Mouse (Mus musculus) MEL (cell line): ENCODE results near the gene Cnn2. TPM values are rescaled to one million over a fixed set of nuclear protein-coding genes. Genes with fewer than 3 reads are reported as not detected.

ENCODE experiments used
- DNase-seq: peaks from one replicate; pipeline ENCODE4 v3.0.0; 2011; ENCODE audit warnings: low read depth, low spot score
- H3K27ac ChIP-seq: 2 replicates; pipeline ENCODE4 v1.5.1; 2012; ENCODE audit warnings: low read depth, mild to moderate bottlenecking, control low read depth, low read length, moderate library complexity; ENCODE audit not compliant: control insufficient read depth
- H3K27me3 ChIP-seq, 2 experiments: fragments of 150-350 bp in 1 of 2; sonication (generic) in 1 of 2; 2 replicates each; pipeline ENCODE4 v1.6.1; 2012; ENCODE audit warnings: low read length in 2 of 2, mild to moderate bottlenecking in 2 of 2, improper control_type of control experiment in 1 of 2, moderate library complexity in 1 of 2; ENCODE audit not compliant: insufficient read depth in 2 of 2, control insufficient read depth in 1 of 2
- H3K36me3 ChIP-seq, 2 experiments: 2 replicates each; pipeline ENCODE4 v1.6.1; 2012 to 2014; ENCODE audit warnings: low read length in 2 of 2, improper control_type of control experiment in 1 of 2, inconsistent platforms in 1 of 2, mild to moderate bottlenecking in 1 of 2; ENCODE audit not compliant: insufficient read depth in 2 of 2, control insufficient read depth in 1 of 2
- H3K4me1 ChIP-seq, 2 experiments: fragments of 150-350 bp in 1 of 2; sonication (generic) in 1 of 2; 2 replicates each; pipeline ENCODE4 v1.6.1; 2012; ENCODE audit warnings: low read length in 2 of 2, improper control_type of control experiment in 1 of 2, mild to moderate bottlenecking in 1 of 2; ENCODE audit not compliant: insufficient read depth in 2 of 2, control insufficient read depth in 1 of 2
- H3K4me3 ChIP-seq, 2 experiments: fragments of 150-350 bp in 1 of 2; sonication (generic) in 1 of 2; 2 replicates each; pipeline ENCODE4 v1.5.1; 2012; ENCODE audit warnings: low read depth in 2 of 2, low read length in 2 of 2, mild to moderate bottlenecking in 2 of 2, moderate library complexity in 2 of 2, control low read depth in 1 of 2, improper control_type of control experiment in 1 of 2; ENCODE audit not compliant: control insufficient read depth in 1 of 2, insufficient read depth in 1 of 2
- H3K79me2 ChIP-seq: 2 replicates; pipeline ENCODE4 v1.6.1; 2012; ENCODE audit warnings: mild to moderate bottlenecking, low read length, moderate library complexity; ENCODE audit not compliant: control insufficient read depth, poor library complexity, insufficient read depth
- H3K9ac ChIP-seq: 2 replicates; pipeline ENCODE4 v1.6.1; 2012; ENCODE audit warnings: low read depth, mild to moderate bottlenecking, control low read depth, low read length, moderate library complexity; ENCODE audit not compliant: control insufficient read depth, poor library complexity, severe bottlenecking
- H3K9me3 ChIP-seq: fragments of 150-350 bp; sonication (generic); replicated peaks from 2 replicates; pipeline ENCODE4 v1.6.1; 2012; ENCODE audit warnings: mild to moderate bottlenecking, low read length, improper control_type of control experiment, moderate library complexity; ENCODE audit not compliant: insufficient read depth
- CTCF ChIP-seq, 3 experiments: IDR thresholded peaks in 2 of 3; conservative IDR thresholded peaks in 1 of 3; 2 replicates each; pipeline ENCODE4 v1.5.1; 2011 to 2012; ENCODE audit warnings: low read length in 3 of 3, low read depth in 2 of 3, mild to moderate bottlenecking in 2 of 3, improper control_type of control experiment in 1 of 3, inconsistent platforms in 1 of 3, mixed read lengths in 1 of 3, moderate library complexity in 1 of 3; ENCODE audit not compliant: control insufficient read depth in 1 of 3, insufficient read depth in 1 of 3, poor library complexity in 1 of 3, severe bottlenecking in 1 of 3
- E2F4 ChIP-seq: IDR thresholded peaks from 2 replicates; pipeline ENCODE4 v1.6.1; 2011; ENCODE audit warnings: low read depth, low read length, improper control_type of control experiment, borderline replicate concordance
- EP300 ChIP-seq, 2 experiments: IDR thresholded peaks; 2 replicates each; pipeline ENCODE4 v1.6.1; 2011; ENCODE audit warnings: improper control_type of control experiment in 2 of 2, low read length in 2 of 2, low read depth in 1 of 2, mild to moderate bottlenecking in 1 of 2
- GATA1 ChIP-seq: IDR thresholded peaks from 2 replicates; pipeline ENCODE4 v1.6.1; 2011; ENCODE audit warnings: low read depth, low read length, improper control_type of control experiment
- JUND ChIP-seq: IDR thresholded peaks from 2 replicates; pipeline ENCODE4 v1.6.1; 2011; ENCODE audit warnings: low read depth, mild to moderate bottlenecking, improper control_type of control experiment, low read length
- MAFK ChIP-seq: IDR thresholded peaks from 2 replicates; pipeline ENCODE4 v1.6.1; 2011; ENCODE audit warnings: low read depth, mild to moderate bottlenecking, low read length, improper control_type of control experiment, borderline replicate concordance
- MAZ ChIP-seq: IDR thresholded peaks from 2 replicates; pipeline ENCODE4 v1.6.1; 2012; ENCODE audit warnings: low read depth, mild to moderate bottlenecking, inconsistent platforms, low read length, improper control_type of control experiment
- MEF2A ChIP-seq: IDR thresholded peaks from 2 replicates; pipeline ENCODE4 v1.6.1; 2014; ENCODE audit warnings: low read depth, mild to moderate bottlenecking, inconsistent platforms, low read length, improper control_type of control experiment; ENCODE audit not compliant: poor library complexity, insufficient replicate concordance, severe bottlenecking; ENCODE audit errors: extremely low read depth
- MYB ChIP-seq: IDR thresholded peaks from 2 replicates; pipeline ENCODE4 v1.6.1; 2011; ENCODE audit warnings: mild to moderate bottlenecking, low read depth, low read length, improper control_type of control experiment
- NELFE ChIP-seq: IDR thresholded peaks from 2 replicates; pipeline ENCODE4 v1.6.1; 2011; ENCODE audit warnings: low read depth, low read length, improper control_type of control experiment
- NRF1 ChIP-seq: IDR thresholded peaks from 2 replicates; pipeline ENCODE4 v1.6.1; 2014; ENCODE audit warnings: low read depth, mild to moderate bottlenecking, inconsistent platforms, low read length, improper control_type of control experiment, moderate library complexity; ENCODE audit not compliant: poor library complexity, insufficient read depth, severe bottlenecking
- POLR2A ChIP-seq, 2 experiments: IDR thresholded peaks; 2 replicates each; pipeline ENCODE4 v1.6.1; 2011 to 2012; ENCODE audit warnings: low read length in 2 of 2, mild to moderate bottlenecking in 2 of 2, control low read depth in 1 of 2, improper control_type of control experiment in 1 of 2, low read depth in 1 of 2, moderate library complexity in 1 of 2; ENCODE audit not compliant: control insufficient read depth in 1 of 2, insufficient read depth in 1 of 2, poor library complexity in 1 of 2
- POLR2AphosphoS2 ChIP-seq: IDR thresholded peaks from 2 replicates; pipeline ENCODE4 v1.6.1; 2011; ENCODE audit warnings: low read length, improper control_type of control experiment
- RAD21 ChIP-seq: IDR thresholded peaks from 2 replicates; pipeline ENCODE4 v1.6.1; 2011; ENCODE audit warnings: mild to moderate bottlenecking, low read depth, low read length, improper control_type of control experiment
- SMC3 ChIP-seq: IDR thresholded peaks from 2 replicates; pipeline ENCODE4 v1.6.1; 2011; ENCODE audit warnings: low read depth, low read length, improper control_type of control experiment
- TBP ChIP-seq: IDR thresholded peaks from 2 replicates; pipeline ENCODE4 v1.8.0; 2011; ENCODE audit warnings: low read depth, low read length, improper control_type of control experiment
- UBTF ChIP-seq: IDR thresholded peaks from 2 replicates; pipeline ENCODE4 v1.6.1; 2012; ENCODE audit warnings: low read depth, mild to moderate bottlenecking, inconsistent platforms, low read length, improper control_type of control experiment, moderate library complexity, borderline replicate concordance; ENCODE audit not compliant: insufficient read depth
- USF2 ChIP-seq, 2 experiments: IDR thresholded peaks; 2 replicates each; pipeline ENCODE4 v1.6.1; 2011 to 2012; ENCODE audit warnings: improper control_type of control experiment in 2 of 2, low read length in 2 of 2, borderline replicate concordance in 1 of 2, inconsistent platforms in 1 of 2, low read depth in 1 of 2, mild to moderate bottlenecking in 1 of 2; ENCODE audit not compliant: insufficient read depth in 1 of 2
- ZC3H11A ChIP-seq: IDR thresholded peaks from 2 replicates; pipeline ENCODE4 v1.6.1; 2012; ENCODE audit warnings: low read depth, mild to moderate bottlenecking, inconsistent platforms, low read length, improper control_type of control experiment
- polyA plus RNA-seq, 2 experiments: library from polyadenylated mRNA; stranded (reverse) in 1 of 2; unstranded in 1 of 2; fragments of >175 nt in 1 of 2; fragments of >200 nt in 1 of 2; gene quantifications; 2 replicates each; pipeline versions ENCODE4 v1.2.1 to v1.2.4; 2012; ENCODE audit warnings: low replicate concordance in 2 of 2, low read depth in 1 of 2; ENCODE audit not compliant: insufficient read length in 2 of 2, insufficient read depth in 1 of 2, missing spikeins in 1 of 2
- total RNA-seq: library from RNA; depleted of rRNA; stranded (reverse); fragments of 300-350 nt; gene quantifications from 2 replicates; pipeline ENCODE4 v1.2.3, GENCODE M21; 2012

Cnn2 gene
- total and polyA plus RNA-seq, 3 experiments, result 8.7 to 25.3 TPM; not detected in 1

DNA sequence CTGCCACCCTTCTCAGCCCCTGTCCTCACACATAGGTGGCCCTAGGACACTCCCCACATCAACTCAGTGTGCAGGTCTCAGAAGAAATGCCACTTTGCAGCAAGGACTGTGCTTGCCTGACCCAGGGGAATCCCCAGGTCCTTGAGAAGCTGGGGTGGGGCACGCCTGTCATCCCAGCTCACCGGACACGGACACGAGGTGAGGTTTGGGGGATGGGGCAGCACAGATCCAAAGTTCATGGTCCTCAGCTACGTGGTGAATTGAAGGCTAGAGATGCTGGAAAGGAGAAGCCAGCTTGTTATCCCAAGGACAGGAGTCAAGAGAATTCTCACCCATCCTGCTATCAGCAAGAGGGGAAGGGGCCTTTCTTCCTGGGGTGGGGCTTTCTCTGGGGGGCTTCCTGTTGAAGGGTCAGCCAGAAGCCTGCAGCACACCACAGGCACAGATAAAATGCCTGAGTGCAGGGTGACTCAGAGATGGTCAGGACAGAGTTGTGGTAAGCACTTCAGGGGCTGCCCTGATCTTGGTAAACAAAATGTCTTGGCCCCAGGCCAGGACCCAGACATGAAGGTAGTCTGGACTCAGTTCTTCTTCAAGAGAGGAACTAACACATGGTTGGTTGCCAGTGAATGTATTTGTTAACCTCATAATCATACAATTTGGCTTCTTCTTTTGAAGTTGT lies 44.6 kb downstream of the Cnn2 start (continued):
- TF ChIP-seq UBTF (no peak), ZC3H11A (no peak), MAFK (no peak), JUND (0 out of 2 replicates have a peak, but pooled peaks have one; percentile 38)

GRCm38 (mm10) chr10:80033511-80034391 lies 45.4 kb downstream of the Cnn2 start:
- Histone ChIP-seq H3K27ac (peak overlapping the region; percentile 95), H3K27me3 (no peaks in the 10 kb centered on the region), H3K9ac (peak overlapping the region; percentile 58), H3K4me3 (0 out of 4 replicates have a peak overlapping the region, but pooled peaks of 1 of the 2 experiments have one; percentile 5), H3K79me2 (peaks cover 11% of the 10 kb centered on the region), H3K36me3 (peaks cover 0 to 26% of the 10 kb centered on the region in 2 experiments; a peak in 3 of 4 replicates), H3K4me1 (peaks cover 7 to 36% of the 10 kb centered on the region in 2 experiments; a peak in 3 of 4 replicates), H3K9me3 (no peaks in the 10 kb centered on the region)
- TF ChIP-seq MYB (no peak), UBTF (no peak), MAFK (no peak), MAZ (0 out of 2 replicates have a peak, but pooled peaks have one; percentile 35), CTCF (IDR thresholded peaks at IDR 0.05 in 2 of 3, conservative IDR thresholded peaks at IDR 0.05 in 1 of 3; ENCODE audit: control insufficient read depth in 1 of 3, insufficient read depth in 1 of 3, low read depth in 2 of 3, low read length in 3 of 3, poor library complexity in 1 of 3, severe bottlenecking in 1 of 3) (peak in 2 of 3 experiments; percentile 51 to 54; a peak in 5 of 6 replicates), NRF1 (no peak), SMC3 (peak; percentile 30), E2F4 (no peak), NELFE (no peak), RAD21 (peak; percentile 26; the same call in 1 of the 2 replicates), GATA1 (no peak), POLR2AphosphoS2 (peak; percentile 63; the same call in 1 of the 2 replicates), POLR2A (IDR thresholded peaks at IDR 0.05; ENCODE audit: control insufficient read depth in 1 of 2, insufficient read depth in 1 of 2, low read depth in 1 of 2, low read length in 2 of 2, poor library complexity in 1 of 2) (peak in 1 of 2 experiments; percentile 35; a peak in 1 of 4 replicates), TBP (no peak), MEF2A (no peak), USF2 (IDR thresholded peaks at IDR 0.05; ENCODE audit: borderline replicate concordance in 1 of 2, insufficient read depth in 1 of 2, low read depth in 1 of 2, low read length in 2 of 2) (no peak), EP300 (IDR thresholded peaks at IDR 0.05; ENCODE audit: low read depth in 1 of 2, low read length in 2 of 2) (no peak)
- DNase-seq, result peak; percentile 57
